Mouse (Mus musculus) liver, embryonic 14.5 days (tissue): Measurements from ENCODE around the gene Vash2. TPM values are rescaled to one million over a fixed set of nuclear protein-coding genes. Genes with fewer than 3 reads are reported as not detected.

Source experiments
- ATAC-seq: fragments of 200-750 bp; cut with Nextera tagmentation; 2 replicates; pipeline ENCODE4 v1.8.0; 2017; ENCODE audit warnings: moderate number of reproducible peaks, mild to moderate bottlenecking, moderate library complexity; ENCODE audit not compliant: insufficient read depth
- DNase-seq, 3 experiments: peaks; one replicate each; pipeline ENCODE4 v3.0.0-alpha.2; 2012 to 2013; ENCODE audit warnings: low read depth in 3 of 3, low spot score in 3 of 3
- H3K27ac ChIP-seq: fragments of 300-500 bp; sonication (generic); 2 replicates; pipeline ENCODE4 v1.5.1; 2014; ENCODE audit warnings: moderate library complexity, mild to moderate bottlenecking, control low read depth, inconsistent platforms
- H3K27me3 ChIP-seq: fragments of 300-500 bp; sonication (generic); 2 replicates; pipeline ENCODE4 v1.6.1; 2014; ENCODE audit warnings: mild to moderate bottlenecking, low read length, moderate library complexity; ENCODE audit not compliant: control insufficient read depth, insufficient read depth
- H3K36me3 ChIP-seq: fragments of 300-500 bp; sonication (generic); replicated peaks from 2 replicates; pipeline ENCODE4 v1.6.1; 2014; ENCODE audit warnings: low read depth; ENCODE audit not compliant: control insufficient read depth, insufficient read depth
- H3K4me1 ChIP-seq, 2 experiments: fragments of 200-500 bp in 1 of 2; fragments of 300-500 bp in 1 of 2; sonication (generic) in 1 of 2; replicated peaks; 2 replicates each; pipeline ENCODE4 v1.6.1; 2012 to 2014; ENCODE audit warnings: antibody characterized with exemption in 1 of 2, inconsistent platforms in 1 of 2, low read length in 1 of 2; ENCODE audit not compliant: control insufficient read depth in 2 of 2, insufficient read depth in 2 of 2
- H3K4me2 ChIP-seq: fragments of 300-500 bp; sonication (generic); 2 replicates; pipeline ENCODE4 v1.6.1; 2014; ENCODE audit warnings: low read depth, mild to moderate bottlenecking, control low read depth, moderate library complexity
- H3K4me3 ChIP-seq, 2 experiments: fragments of 200-500 bp in 1 of 2; fragments of 300-500 bp in 1 of 2; sonication (generic) in 1 of 2; 2 replicates each; pipeline ENCODE4 v1.5.1; 2012 to 2014; ENCODE audit warnings: low read depth in 2 of 2, low read length in 2 of 2, mild to moderate bottlenecking in 2 of 2, control low read depth in 1 of 2, inconsistent platforms in 1 of 2, moderate library complexity in 1 of 2; ENCODE audit not compliant: insufficient read depth in 1 of 2
- H3K9ac ChIP-seq: fragments of 300-500 bp; sonication (generic); replicated peaks from 2 replicates; pipeline ENCODE4 v1.6.1; 2014; ENCODE audit warnings: mild to moderate bottlenecking, control low read depth, moderate library complexity
- H3K9me3 ChIP-seq: fragments of 300-500 bp; sonication (generic); 2 replicates; pipeline ENCODE4 v1.6.1; 2016; ENCODE audit warnings: low read length, mixed read lengths; ENCODE audit not compliant: control insufficient read depth
- CTCF ChIP-seq: IDR thresholded peaks from 2 replicates; pipeline ENCODE4 v1.5.1; 2016; ENCODE audit warnings: antibody characterized with exemption, low read depth, control low read depth
- EP300 ChIP-seq: IDR thresholded peaks from 2 replicates; pipeline ENCODE4 v1.6.1; 2016; ENCODE audit warnings: antibody characterized with exemption, low read depth
- WGBS: fragments of 180-500 bp; shearing (Covaris S2); extraction: QIAGEN DNeasy Blood & Tissue Kit; methylation state at CpG from one replicate; pipeline ENCODE4 v1.1.7; 2014; ENCODE audit not compliant: insufficient replicate concordance; 5-methylcytosine and 5-hydroxymethylcytosine counted together
- polyA plus RNA-seq, 2 experiments: library from polyadenylated mRNA; depleted of rRNA in 1 of 2; stranded (reverse) in 1 of 2; unstranded in 1 of 2; fragments of >200 nt; fragmentation: Nextera tagmentation in 1 of 2; extraction: Ambion mirVana in 1 of 2; gene quantifications; 2 replicates each; pipeline versions ENCODE4 v1.2.1 to v1.2.3; 2012 to 2014

Vash2 gene
- polyA plus RNA-seq, 2 experiments: 0.40 to 0.81 TPM

GRCm38 (mm10) chr1:190971708-190972610 lies 7.1 kb downstream of the Vash2 start:
- Histone ChIP-seq H3K27me3 (peaks cover 10% of the 10 kb centered on the region), H3K4me3 (no peak overlapping the region), H3K9ac (no peak overlapping the region), H3K4me2 (no peak overlapping the region), H3K4me1 (no peaks in the 10 kb centered on the region), H3K27ac (no peak overlapping the region), H3K9me3 (no peaks in the 10 kb centered on the region), H3K36me3 (no peaks in the 10 kb centered on the region)
- WGBS: 47% methylated on average over 14 of the region's 14 CpGs
- no peak for TF ChIP-seq CTCF
- no peak for TF ChIP-seq EP300
- DNase-seq: no peak
- ATAC-seq: no peak

- no peak overlapping the region for H3K4me2 ChIP-seq
- ATAC-seq (no peak), DNase-seq (no peak)
- no peak overlapping the region for H3K27ac ChIP-seq
- no peaks in the 10 kb centered on the region for H3K36me3 ChIP-seq
- H3K9me3 ChIP-seq: no peaks in the 10 kb centered on the region
- H3K9ac ChIP-seq: no peak overlapping the region
- no peaks in the 10 kb centered on the region for H3K4me1 ChIP-seq
- 70% methylated on average over 7 of the region's 7 CpGs for WGBS
- H3K4me3 ChIP-seq: no peak overlapping the region
- no peaks in the 10 kb centered on the region for H3K27me3 ChIP-seq
- no peak for TF ChIP-seq EP300
These were observed 11.1 kb downstream of the Vash2 start for GRCm38 (mm10) chr1:190968010-190968409.

DNA sequence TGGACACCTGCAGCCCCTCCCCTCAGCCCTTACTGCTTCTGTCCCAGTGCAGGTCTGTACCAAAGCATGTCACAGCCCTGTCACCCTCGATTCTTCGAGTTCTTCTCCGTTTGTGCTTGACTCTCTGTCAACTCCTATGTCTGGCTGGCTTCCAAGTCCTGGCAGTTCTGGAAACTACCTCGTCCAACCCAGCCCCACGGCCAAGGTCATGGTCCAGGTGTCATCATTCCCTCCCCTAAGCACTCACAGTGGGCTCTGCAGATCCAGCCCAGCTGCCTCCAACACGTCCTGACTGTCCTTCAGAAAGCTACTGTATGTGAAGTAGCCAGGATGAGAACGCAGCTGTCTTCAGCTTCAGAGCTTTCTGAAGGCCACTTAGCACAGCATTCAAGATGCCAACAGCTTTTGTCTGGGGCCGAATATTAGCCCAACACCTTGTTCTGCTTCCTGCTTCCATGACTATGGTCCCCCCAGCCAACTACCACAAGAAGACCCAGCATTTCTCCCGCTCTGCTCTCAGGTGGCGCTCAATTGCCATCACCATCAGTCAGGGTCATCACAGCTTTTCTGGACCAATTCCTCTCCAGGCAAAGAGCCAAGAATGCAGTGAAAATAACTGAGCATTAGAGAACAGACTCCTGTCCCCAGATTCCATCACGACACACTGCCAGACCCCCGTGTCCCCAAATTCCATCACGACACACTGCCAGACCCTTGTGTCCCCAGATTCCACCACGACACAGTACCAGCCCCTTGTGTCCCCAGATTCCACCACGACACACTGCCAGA lies 13.9 kb downstream of the Vash2 start:
- Histone ChIP-seq H3K9ac (no peak overlapping the region), H3K36me3 (no peaks in the 10 kb centered on the region), H3K27me3 (no peaks in the 10 kb centered on the region), H3K27ac (no peak overlapping the region), H3K4me1 (no peaks in the 10 kb centered on the region), H3K9me3 (no peaks in the 10 kb centered on the region), H3K4me3 (no peak overlapping the region), H3K4me2 (no peak overlapping the region)
- no peak for DNase-seq
- no peak for TF ChIP-seq CTCF
- 68% methylated on average over 15 of the region's 15 CpGs for WGBS
- no peak for ATAC-seq

DNA sequence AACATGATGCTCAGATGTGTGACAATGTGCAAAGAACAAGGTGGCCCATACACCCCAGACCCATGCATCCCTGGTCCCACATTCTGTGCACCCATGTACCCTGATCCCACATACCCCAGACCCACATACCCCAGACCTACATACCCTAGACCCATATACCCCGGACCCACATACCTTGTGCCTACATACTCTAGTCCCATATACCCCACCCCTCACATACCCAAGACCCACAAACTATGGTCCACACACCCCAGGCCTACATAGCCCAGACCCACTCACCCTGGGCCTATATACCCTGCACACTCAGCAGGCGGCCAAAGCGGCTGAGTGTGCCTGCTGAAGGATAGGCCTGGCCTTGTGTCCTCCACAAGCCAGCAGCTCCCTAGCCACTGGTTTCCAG lies 16.3 kb downstream of the Vash2 start:
- WGBS: 64% methylated on average over 3 of the region's 3 CpGs
- DNase-seq (no peak), ATAC-seq (no peak)
- Histone ChIP-seq H3K27me3 (no peaks in the 10 kb centered on the region), H3K4me2 (no peak overlapping the region), H3K9me3 (no peaks in the 10 kb centered on the region), H3K4me3 (no peak overlapping the region), H3K9ac (no peak overlapping the region), H3K36me3 (no peaks in the 10 kb centered on the region), H3K4me1 (peaks cover 0 to 9% of the 10 kb centered on the region in 2 experiments; a peak in 3 of 4 replicates), H3K27ac (no peak overlapping the region)
- TF ChIP-seq CTCF (no peak), EP300 (no peak)

DNA sequence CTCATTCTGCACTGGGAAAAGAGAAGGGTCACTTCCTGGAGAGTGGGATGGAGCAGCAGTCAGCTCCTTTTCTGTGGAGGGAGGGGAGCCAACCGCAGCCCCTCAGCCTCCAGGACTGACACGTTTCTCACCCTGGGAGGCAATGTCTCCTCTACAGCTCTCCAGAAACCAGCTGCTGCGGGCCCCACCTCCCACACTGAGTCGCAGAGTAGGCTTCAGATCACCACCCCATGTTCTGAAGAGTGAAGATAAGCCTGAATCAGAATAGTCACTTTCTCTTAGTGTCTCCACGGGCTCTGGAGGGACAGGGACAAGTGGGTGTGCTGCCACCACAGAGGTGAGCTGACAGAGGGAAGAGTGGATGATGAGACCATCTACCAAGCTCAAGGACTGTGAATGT lies 20.3 kb downstream of the Vash2 start:
- ATAC-seq: peak; percentile 60; the same call in 1 of the 2 replicates
- Histone ChIP-seq H3K27ac (no peak overlapping the region), H3K9ac (no peak overlapping the region), H3K27me3 (no peaks in the 10 kb centered on the region), H3K4me2 (no peak overlapping the region), H3K36me3 (no peaks in the 10 kb centered on the region), H3K4me1 (peaks cover 0 to 9% of the 10 kb centered on the region in 2 experiments; a peak in 3 of 4 replicates), H3K4me3 (no peak overlapping the region), H3K9me3 (no peaks in the 10 kb centered on the region)
- TF ChIP-seq EP300: no peak
- TF ChIP-seq CTCF: no peak
- no peak for DNase-seq
- WGBS: 32% methylated on average over 5 of the region's 5 CpGs
